Mouse (Mus musculus) c-Kit-positive CD71-positive TER-119-negative erythroid progenitor cells, embryonic 14.5 days (primary cell): ENCODE measurements around the gene Mapk1ip1.

Experiments used
- DNase-seq: peaks from one replicate; pipeline ENCODE4 v3.0.0-alpha.2; 2013; ENCODE audit warnings: low read depth

Mapk1ip1 gene

DNA sequence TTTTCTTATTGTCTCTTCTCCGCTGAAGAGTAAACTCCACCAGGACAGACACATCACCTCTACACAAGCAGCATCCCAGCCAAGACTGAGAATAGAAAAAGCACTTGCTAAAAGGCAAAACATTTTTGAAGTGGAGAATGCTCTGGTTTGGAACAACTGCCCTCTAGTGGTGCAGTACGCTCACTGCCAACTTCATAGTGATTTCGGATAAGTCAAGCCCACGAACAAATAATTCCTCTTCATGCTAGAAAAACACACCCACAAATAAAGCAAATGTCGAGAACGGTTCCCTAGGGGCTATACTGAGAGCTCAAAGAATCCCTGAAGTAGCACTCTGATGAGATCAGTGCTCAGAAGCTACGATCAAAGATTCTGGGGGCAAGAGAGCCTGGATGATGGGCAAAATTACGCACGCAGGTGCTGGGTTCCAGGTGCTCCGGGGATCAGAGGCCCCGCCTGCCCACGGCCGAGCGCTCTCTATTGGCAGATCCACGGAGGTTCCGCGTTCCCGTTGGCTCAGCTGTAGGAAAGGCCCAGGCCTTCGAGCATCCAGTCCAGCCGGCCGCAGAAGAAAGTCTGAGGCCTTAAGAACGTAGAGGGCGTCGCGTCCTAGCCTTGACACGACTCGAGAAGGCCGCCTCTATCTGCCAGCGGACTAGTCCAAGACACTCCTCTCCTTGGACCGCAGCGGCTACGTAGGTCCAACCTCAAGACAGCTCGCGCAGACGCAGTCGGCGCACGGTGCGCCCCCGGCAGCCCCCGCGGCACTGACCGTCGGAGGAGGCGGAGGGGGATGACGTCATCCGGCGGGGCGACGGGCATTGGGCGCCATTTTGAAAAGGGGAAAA lies at the start of gene Mapk1ip1, which contains the start of gene Ppp2r2d:
Gene Mapk1ip1, minus strand, starts transcription at position 730 of the 848 bp plus-strand sequence.
Gene Ppp2r2d, plus strand, starts transcription at position 536 of the 848 bp plus-strand sequence.
- peak; percentile 86 for DNase-seq

GRCm38 (mm10) chr7:138885365-138886289 lies 39.6 kb upstream of the Mapk1ip1 start:
- no peak for DNase-seq

DNA sequence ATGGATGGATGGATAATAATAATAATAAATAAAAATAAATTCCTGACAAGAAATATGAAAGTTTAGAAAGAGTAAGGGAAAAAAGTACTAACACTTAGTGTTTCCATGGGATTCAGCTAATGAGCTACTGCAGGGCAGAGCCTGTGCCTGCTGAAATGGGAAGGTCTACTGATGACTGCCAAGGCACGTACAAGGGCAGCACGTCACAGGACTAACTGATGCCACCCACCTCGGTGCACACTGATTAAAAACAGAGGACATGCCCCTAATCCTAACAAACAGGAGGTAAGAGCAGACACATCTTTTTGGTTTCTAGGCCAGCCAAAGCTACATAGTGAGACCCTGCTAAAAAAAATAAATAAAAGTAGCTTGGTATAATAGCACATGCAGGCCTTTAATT lies 37.7 kb upstream of the Mapk1ip1 start:
- DNase-seq, result no peak

GRCm38 (mm10) chr7:138875031-138875430 lies 29.0 kb upstream of the Mapk1ip1 start:
- DNase-seq, result no peak

DNA sequence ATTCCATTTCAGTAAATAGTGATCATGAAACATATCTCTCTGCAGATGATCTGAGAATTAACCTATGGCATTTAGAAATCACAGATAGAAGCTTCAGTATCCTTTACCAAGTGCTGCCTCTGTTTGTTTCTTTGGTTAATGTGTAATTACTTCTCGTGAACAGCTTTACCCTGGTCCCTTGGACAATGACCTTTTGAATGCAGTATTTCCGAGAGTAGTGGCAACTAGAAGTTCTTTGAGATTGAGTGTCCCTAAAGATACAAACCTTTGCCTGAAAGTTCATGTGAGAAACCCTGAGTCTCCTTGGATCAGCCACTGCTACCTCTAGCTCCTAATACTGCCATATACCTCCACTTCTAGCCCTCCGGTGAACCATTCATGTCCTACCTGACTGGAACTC lies 26.9 kb upstream of the Mapk1ip1 start:
- no peak for DNase-seq

GRCm38 (mm10) chr7:138868316-138868715 lies 22.2 kb upstream of the Mapk1ip1 start:
- DNase-seq, result no peak

DNA sequence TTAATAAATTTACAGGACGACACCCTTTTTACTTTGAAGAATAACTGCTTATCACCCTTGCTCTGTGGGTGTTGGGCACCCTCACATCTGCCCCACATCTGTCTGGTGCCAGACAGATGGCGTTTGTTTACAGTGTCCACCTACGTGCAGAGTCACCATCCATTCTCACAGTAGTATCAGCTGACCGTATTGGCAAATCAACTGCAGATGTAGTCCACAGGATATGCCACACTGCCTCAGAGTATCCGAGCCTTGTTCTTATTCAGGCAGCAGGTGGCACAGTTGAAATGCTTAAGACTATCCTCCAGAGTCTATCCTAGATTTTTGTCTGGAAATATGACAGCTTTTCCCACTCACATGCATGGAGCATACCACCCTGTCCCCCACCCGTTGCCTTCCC lies 21.2 kb upstream of the Mapk1ip1 start:
- no peak for DNase-seq

GRCm38 (mm10) chr7:138864776-138865175 lies 18.7 kb upstream of the Mapk1ip1 start:
- no peak for DNase-seq

DNA sequence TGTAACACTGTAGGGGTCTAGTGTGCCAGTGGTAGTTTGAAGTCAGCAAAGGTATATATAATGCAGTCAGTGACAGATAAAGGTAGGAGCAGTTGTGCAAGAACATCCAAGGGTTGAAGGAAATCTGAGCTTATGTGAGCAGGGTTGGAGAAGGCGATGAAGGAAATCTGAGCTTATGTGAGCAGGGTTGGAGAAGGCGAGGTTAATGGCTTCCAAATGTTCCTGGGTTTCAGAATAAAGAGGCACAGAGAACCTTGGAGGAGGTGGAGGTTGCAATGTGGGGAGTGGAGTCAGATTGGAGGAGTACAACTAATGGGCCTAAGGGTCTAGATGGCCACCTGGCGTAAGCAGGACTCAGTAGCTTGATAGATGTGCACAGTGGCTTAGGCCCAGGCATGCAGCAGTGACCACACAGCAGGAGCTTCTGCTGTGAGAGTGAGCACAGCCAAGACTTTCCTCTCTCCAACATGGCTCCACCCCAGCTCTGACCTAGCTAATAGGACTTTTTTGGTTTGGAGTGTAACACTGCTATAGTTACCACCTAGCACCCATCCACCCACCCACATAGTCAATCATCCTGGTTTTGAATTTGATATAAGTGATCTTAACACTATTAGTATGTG lies 18.0 kb upstream of the Mapk1ip1 start:
- no peak for DNase-seq

GRCm38 (mm10) chr7:138856670-138857069 lies 10.6 kb upstream of the Mapk1ip1 start:
- no peak for DNase-seq

- no peak for DNase-seq
Observed at GRCm38 (mm10) chr7:138854201-138854600, 8.1 kb upstream of the Mapk1ip1 start.

DNA sequence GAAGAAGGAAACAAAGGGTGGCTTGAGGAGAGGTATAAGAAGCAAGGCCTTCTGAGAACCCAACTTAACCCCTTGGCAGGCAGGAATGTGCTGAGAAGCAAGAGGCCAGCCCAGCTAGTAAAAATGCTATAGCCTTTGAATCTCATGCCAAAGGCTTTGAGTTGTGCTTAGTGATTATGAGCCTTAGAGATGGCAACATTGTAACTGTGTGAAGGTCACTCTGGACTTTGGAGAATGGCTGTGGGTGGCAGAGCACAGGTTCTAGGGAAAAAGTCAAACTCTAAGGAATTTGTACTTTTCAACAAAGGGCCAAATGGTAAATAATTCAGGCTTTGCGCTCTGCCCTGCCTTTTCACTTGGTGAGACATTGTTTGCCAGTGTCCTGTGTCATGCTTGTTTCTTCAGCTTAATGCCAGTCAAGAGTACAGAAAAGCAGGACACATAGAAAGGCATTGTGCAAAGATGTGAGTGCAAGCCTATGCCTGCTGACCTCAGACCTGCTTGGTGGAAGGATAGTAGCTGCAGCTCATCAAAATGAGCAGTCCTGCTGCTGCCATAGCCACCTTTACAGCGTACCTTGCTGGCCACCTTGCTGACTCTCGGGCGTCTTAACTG lies 7.5 kb upstream of the Mapk1ip1 start:
- DNase-seq, result no peak

GRCm38 (mm10) chr7:138850083-138850482 lies 4.0 kb upstream of the Mapk1ip1 start:
- DNase-seq, result no peak

DNA sequence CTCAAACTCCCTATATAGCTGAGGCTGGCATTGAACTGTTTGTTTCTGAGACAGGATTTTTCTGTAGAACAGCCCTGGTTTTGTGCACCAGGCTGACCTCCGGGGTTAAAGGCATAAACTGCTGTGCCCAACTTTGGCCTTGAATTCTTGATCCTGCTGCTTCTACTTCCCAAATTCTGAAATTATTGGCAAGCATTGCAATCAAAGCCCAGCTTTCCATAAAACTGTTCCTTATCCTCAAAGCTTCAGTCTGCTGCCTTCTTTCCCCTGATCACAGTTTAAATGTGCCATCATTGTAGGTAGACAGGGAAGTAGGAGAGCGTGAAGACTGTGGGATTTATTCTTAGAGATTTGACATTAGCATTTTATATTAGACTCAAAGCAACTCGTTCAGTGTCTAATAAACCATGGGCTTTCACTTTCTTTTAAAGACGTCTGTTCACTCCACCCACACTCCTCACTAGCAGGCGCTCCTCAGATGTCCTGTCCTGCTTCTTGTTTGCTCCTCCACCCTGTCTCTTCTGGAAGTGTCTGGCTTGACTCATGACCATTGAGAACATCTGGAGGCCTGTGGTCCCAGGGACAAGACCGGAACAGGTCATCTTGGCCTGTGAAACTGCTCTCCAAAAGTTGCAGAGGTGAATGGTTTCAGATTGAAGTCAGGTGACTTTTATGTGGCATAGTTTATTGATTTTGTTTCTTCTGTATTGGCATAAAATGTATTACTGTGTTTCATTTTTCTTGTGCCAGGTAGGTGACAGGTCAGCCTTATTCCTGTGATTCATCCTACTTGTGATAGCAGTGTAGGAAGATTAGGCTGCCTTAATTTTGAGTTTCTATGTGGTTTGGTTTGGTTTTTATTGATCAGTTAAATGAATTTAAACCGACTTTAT lies 2.2 kb upstream of the Mapk1ip1 start:
- no peak for DNase-seq

GRCm38 (mm10) chr7:138847316-138848027 lies 1.4 kb upstream of the Mapk1ip1 start:
- no peak for DNase-seq

- DNase-seq, result no peak
Observed at GRCm38 (mm10) chr7:138846502-138846991, 474 bp upstream of the Mapk1ip1 start.

DNA sequence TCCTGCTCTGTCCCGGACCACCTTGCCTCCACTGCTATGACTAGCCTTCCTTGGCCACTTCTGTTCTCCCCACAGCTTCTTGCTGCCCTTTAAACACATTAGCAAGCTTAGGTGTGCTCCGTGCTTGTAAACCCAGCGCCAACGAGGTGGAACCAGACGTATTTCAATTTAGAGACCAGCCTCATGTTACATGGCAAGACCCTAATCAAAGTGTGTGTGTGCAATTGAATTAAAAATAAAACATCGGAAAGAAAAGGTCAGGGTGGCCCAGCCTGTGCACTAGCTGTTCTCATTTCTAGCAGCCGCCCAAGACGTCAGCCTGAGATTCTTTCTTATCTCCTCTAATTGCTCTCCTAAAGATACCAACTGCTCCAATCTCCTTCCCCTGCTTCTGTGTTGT lies 962 bp downstream of the Mapk1ip1 start:
- no peak for DNase-seq

DNA sequence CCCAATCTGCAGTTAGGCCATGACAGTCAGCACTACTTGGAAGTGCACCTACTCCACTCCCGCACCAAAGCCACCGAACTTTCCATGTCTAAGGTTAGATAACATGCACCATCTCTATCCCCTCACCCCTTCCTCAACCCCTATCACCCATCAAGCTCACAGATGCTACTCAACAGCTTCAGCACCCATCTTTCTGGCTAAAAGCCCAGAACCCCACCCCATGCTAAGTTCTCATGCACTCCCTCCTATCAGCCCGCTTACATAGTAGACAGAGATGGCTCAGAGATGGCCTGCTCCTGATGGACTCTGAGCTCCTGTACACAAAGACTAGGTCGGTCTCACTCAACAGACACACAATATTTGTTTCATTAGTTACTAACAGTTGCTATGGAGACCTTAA lies 2.7 kb downstream of the Mapk1ip1 start:
- no peak for DNase-seq

DNA sequence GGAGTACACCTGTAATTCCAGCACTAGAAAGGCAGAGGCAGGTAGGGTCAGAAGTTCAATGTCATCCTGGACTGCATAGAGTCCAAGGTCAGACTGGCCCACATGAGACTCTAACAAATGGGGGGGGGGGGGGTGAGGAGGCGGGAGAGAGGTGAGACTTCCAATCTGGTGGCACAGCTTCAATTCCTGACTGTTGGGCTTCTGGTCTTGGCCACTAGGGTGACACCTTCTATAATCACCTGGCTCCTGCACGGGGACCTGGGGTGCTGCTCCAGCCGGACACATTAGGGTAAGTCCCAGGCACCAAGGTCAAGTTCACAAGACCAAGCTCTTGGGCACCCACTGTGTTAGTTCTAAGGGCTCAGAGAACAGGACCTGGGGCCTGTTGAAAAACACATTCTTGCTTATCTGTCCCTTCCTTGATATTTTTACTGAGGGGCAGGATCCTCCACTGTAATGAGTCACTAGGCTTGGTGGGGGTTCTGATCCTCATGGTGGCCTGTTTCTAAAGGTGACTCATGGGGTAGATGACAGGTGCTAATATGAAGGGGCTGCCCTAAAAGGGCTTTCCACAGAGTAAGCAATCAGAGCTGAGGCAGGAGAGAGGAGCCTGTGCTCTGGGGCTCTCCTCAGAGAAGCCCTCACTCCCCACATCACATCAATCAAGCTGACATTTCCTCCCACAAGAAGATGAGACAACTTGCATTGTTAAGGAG lies 4.5 kb downstream of the Mapk1ip1 start:
- no peak for DNase-seq
